Mouse (Mus musculus) left cerebral cortex, postnatal 25 days (tissue): ENCODE results near the gene Trim63. TPM values are rescaled to one million over a fixed set of nuclear protein-coding genes. Genes with fewer than 3 reads are reported as not detected.

ENCODE experiments used
- DNase-seq, 2 experiments: peaks; one replicate each; pipeline ENCODE4 v3.0.0; 2022; ENCODE audit warnings: low spot score in 2 of 2, mixed read lengths in 1 of 2
- intact Hi-C: fragments of 180-260 bp; cut with DNase I; formaldehyde crosslinking; loops from one replicate; pipeline ENCODE4 v1.15.1; 2025
- total RNA-seq, 2 experiments: library from RNA; stranded (reverse); gene quantifications; 2 replicates each; pipeline ENCODE4 v1.2.3; 2021

Trim63 gene
- total RNA-seq, 2 experiments from 2014 or later = 0.32 to 0.39 TPM

GRCm38 (mm10) chr4:134296523-134296922 lies 18.4 kb upstream of the Trim63 start:
- intact Hi-C loops = no loop called here
- no peak for DNase-seq

GRCm38 (mm10) chr4:134297369-134297768 lies 17.6 kb upstream of the Trim63 start:
- DNase-seq = no peak
- intact Hi-C loops = no loop called here

GRCm38 (mm10) chr4:134298626-134299497 lies 16.1 kb upstream of the Trim63 start:
- DNase-seq = peak in 1 of 2 experiments; percentile 29
- intact Hi-C loops = no loop called here

- intact Hi-C loops = no loop called here
- DNase-seq = no peak
Observed at GRCm38 (mm10) chr4:134299498-134299810, 15.5 kb upstream of the Trim63 start.

GRCm38 (mm10) chr4:134300316-134300715 lies 14.6 kb upstream of the Trim63 start:
- peak; percentile 47 to 73 for DNase-seq
- intact Hi-C loops = no loop called here

- DNase-seq = no peak
- intact Hi-C loops = no loop called here
Observed at GRCm38 (mm10) chr4:134302084-134302483, 12.8 kb upstream of the Trim63 start.

- no peak for DNase-seq
- intact Hi-C loops = no loop called here
Observed at GRCm38 (mm10) chr4:134306963-134307362, 8.0 kb upstream of the Trim63 start.

- intact Hi-C loops = no loop called here
- peak; percentile 54 to 58 for DNase-seq
Observed at GRCm38 (mm10) chr4:134307367-134308072, 7.4 kb upstream of the Trim63 start.

- DNase-seq = no peak
- intact Hi-C loops = no loop called here
Observed at GRCm38 (mm10) chr4:134310106-134310505, 4.8 kb upstream of the Trim63 start.

- DNase-seq = no peak
- intact Hi-C loops = no loop called here
Observed at GRCm38 (mm10) chr4:134310656-134311055, 4.3 kb upstream of the Trim63 start.

GRCm38 (mm10) chr4:134311784-134312183 lies 3.1 kb upstream of the Trim63 start:
- intact Hi-C loops = no loop called here
- DNase-seq = no peak

GRCm38 (mm10) chr4:134312341-134312740 lies 2.6 kb upstream of the Trim63 start:
- intact Hi-C loops = no loop called here
- DNase-seq = no peak

- intact Hi-C loops = no loop called here
- DNase-seq = no peak
Observed at GRCm38 (mm10) chr4:134312901-134313300, 2.0 kb upstream of the Trim63 start.

- intact Hi-C loops = no loop called here
- DNase-seq = no peak
Observed at GRCm38 (mm10) chr4:134314081-134314655, 752 bp upstream of the Trim63 start.

- DNase-seq = no peak
- intact Hi-C loops = no loop called here
Observed at GRCm38 (mm10) chr4:134315470-134315869, 550 bp downstream of the Trim63 start.

- DNase-seq = no peak
- intact Hi-C loops = no loop called here
Observed at GRCm38 (mm10) chr4:134316390-134316789, 1.5 kb downstream of the Trim63 start.

GRCm38 (mm10) chr4:134319074-134319473 lies 4.2 kb downstream of the Trim63 start:
- DNase-seq = no peak
- intact Hi-C loops = no loop called here

- intact Hi-C loops = no loop called here
- no peak for DNase-seq
Observed at GRCm38 (mm10) chr4:134319674-134320073, 4.8 kb downstream of the Trim63 start.

- intact Hi-C loops = no loop called here
- no peak for DNase-seq
Observed at GRCm38 (mm10) chr4:134321524-134321923, 6.6 kb downstream of the Trim63 start.

GRCm38 (mm10) chr4:134324655-134325054 lies 9.7 kb downstream of the Trim63 start:
- intact Hi-C loops = loop anchor here (2.0 kb wide), 1 partner anchor 26 kb away; no protein-coding TSS in a partner anchor
- DNase-seq = no peak
